Mouse (Mus musculus): ENCODE results near the gene Ccsap.

DNA sequence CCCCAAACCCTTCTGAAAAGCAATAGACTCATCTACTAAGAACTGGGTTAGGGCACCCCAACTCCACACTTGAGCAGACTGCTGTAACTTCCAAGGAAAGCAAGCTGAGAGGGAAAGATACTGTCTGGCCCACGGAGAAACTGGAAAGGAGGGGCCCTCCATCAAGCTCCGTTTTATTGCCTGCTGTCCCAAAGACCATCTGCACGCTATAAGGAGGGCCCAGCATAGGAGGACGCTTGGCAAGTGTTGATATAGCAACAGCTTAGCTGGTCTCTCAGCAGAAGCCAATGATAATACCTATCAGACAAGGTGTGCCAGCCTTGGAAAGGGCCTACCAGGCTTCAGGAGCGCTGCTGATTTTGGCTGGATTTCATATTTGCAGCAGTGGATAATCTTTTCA is 8.4 kb downstream of the Ccsap start:
- TF ChIP-seq CTCF (IDR thresholded peaks at IDR 0.05; ENCODE audit: low read depth) = no peak
- TF ChIP-seq EP300 (IDR thresholded peaks at IDR 0.05; ENCODE audit: low read depth) = no peak
